Mouse (Mus musculus): ENCODE measurements around the gene Apol9a.
"Not testable (repeated sequence)": the region's sequence is repeated elsewhere in the genome, so short reads cannot be mapped to it uniquely, and the experiment has no call there.

DNA sequence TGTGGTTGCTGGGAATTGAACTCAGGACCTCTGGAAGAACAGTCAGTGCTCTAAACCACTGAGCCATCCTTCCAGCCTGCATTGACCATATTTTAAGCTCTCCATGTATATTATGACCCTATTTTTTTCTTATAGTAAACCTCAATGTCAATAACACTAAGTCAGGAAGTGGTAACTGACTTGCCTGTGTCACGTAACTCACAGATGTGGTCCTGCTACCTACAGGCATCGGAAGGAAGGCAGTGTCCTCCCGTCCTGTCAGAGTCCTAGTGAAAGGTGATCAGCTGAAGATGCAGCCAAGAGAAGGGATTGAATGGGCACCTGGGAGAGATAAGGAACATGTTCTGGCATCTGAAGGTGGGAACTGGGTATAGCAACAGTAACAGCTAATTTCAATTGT, 8.7 kb upstream of the Apol9a start:
- TF ChIP-seq POLR2A, CTCF (IDR thresholded peaks at IDR 0.05; ENCODE audit: extremely low read depth, insufficient read depth, low read length): not testable (repeated sequence)

All from cortical plate, adult 2 months (tissue).